Mouse (Mus musculus) small intestine, adult 2 months (tissue): Measurements from ENCODE around the gene Usp43.

Source experiments
- CTCF ChIP-seq: fragments of 200-500 bp; IDR thresholded peaks from 2 replicates; pipeline ENCODE4 v1.5.1; 2012; ENCODE audit warnings: low read depth, mild to moderate bottlenecking, control low read depth, inconsistent platforms, low read length, moderate library complexity, mixed read lengths; ENCODE audit not compliant: insufficient replicate concordance, insufficient read length; ENCODE audit errors: extremely low read depth
- POLR2A ChIP-seq: fragments of 200-500 bp; IDR thresholded peaks from 2 replicates; pipeline ENCODE4 v1.6.1; 2012; ENCODE audit warnings: low read depth, mild to moderate bottlenecking, control low read depth, inconsistent platforms, low read length, moderate library complexity

GRCm38 (mm10) chr11:67923720-67924119 lies 1.8 kb upstream of the Usp43 start:
- TF ChIP-seq POLR2A, result no peak
- peak; percentile 37; the same call in 1 of the 2 replicates for TF ChIP-seq CTCF
